Mouse (Mus musculus): ENCODE measurements at regions not wholly inside any gene's neighbourhood (a gene's known extent, or its start where the extent isn't known, plus 50 kb on each side); places are given as distances from the start of the nearest gene placed in this dataset.

DNA sequence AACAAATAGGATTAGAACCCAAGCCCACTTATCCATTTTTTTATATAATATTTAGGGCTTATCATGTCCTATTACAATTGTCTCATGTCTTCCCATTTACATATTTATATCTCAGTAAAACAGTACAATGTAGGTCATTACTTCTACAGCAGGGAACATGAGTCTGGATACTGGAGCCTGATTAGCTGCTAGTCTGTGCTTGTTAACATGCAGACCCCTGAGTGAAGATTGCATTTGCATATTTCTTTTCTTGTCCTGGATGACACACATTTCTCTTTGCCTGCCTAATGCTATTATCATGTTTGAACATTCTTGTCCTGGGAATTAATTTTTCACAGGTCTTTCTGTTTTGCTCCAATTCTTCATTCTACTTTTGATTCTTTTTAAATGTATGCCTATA is 155.0 kb upstream of the 4921530L21Rik start:
- ATAC-seq: no peak
- no peaks in the 10 kb centered on the region for H3K36me3 ChIP-seq (ENCODE audit: poor library complexity, severe bottlenecking)
- no peak overlapping the region for H3K4me2 ChIP-seq
- no peaks in the 10 kb centered on the region for H3K9me3 ChIP-seq (replicated peaks)
- no peak overlapping the region for H3K27ac ChIP-seq
- H3K4me1 ChIP-seq: no peaks in the 10 kb centered on the region
- H3K4me3 ChIP-seq: no peak overlapping the region
- H3K9ac ChIP-seq: no peak overlapping the region
- H3K27me3 ChIP-seq: no peaks in the 10 kb centered on the region

DNA sequence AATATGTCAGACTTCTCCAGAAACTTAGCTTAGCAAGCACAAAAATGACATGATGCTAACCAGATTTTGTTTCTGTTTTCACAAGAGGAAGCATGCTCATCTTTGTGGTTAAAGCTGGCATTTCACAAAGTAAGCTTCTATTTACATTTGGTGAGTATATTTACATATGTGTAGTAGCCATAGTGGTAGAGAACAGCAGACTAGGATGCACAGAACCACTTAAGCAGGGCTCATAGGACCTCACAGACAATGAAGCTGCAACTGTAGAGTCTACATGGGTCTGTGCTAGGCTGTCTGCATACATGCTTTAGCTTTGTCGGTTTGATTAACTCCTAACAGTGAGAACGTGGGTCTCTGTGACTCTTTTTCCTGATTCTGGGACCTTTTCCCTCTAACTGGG is 105.3 kb upstream of the 4921530L21Rik start:
- H3K4me2 ChIP-seq: no peak overlapping the region
- no peak overlapping the region for H3K27ac ChIP-seq
- H3K9ac ChIP-seq: no peak overlapping the region
- no peak overlapping the region for H3K4me3 ChIP-seq
- H3K36me3 ChIP-seq (ENCODE audit: poor library complexity, severe bottlenecking): no peaks in the 10 kb centered on the region
- H3K9me3 ChIP-seq (replicated peaks): no peaks in the 10 kb centered on the region
- H3K4me1 ChIP-seq: no peaks in the 10 kb centered on the region
- H3K27me3 ChIP-seq: no peaks in the 10 kb centered on the region
- ATAC-seq: no peak
- 63% methylated on average over 2 of the region's 2 CpGs for WGBS

DNA sequence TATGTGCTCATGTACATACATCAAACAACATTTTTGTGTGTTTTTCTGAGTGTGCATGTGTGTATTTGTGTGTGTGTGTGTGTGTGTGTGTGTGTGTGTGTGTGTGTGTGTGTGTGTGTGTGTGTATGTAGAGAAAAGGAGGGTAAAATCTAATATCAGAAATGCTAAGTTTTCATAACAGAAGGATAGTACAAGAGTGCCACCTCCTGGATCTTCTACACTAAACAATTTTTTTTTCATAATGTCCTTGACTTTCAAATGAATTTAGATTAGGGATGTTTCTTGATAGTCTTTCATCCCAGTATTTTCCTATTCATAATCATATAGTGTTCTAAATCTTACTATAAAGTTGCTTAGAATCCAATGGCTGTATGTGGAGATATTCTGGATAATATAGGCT is 103.6 kb upstream of the 4921530L21Rik start:
- Histone ChIP-seq H3K36me3 (ENCODE audit: poor library complexity, severe bottlenecking) (no peaks in the 10 kb centered on the region), H3K4me3 (no peak overlapping the region), H3K4me2 (no peak overlapping the region), H3K27me3 (no peaks in the 10 kb centered on the region), H3K9ac (no peak overlapping the region), H3K9me3 (replicated peaks) (no peaks in the 10 kb centered on the region), H3K27ac (no peak overlapping the region), H3K4me1 (no peaks in the 10 kb centered on the region)
- no peak for ATAC-seq
